Mouse (Mus musculus) frontal cortex, adult 2 months (tissue): ENCODE results near the gene Rev1. TPM values are rescaled to one million over a fixed set of nuclear protein-coding genes. Genes with fewer than 3 reads are reported as not detected.
"Not testable (repeated sequence)": the region's sequence is repeated elsewhere in the genome, so short reads cannot be mapped to it uniquely, and the experiment has no call there.

ENCODE experiments used
- DNase-seq, 2 experiments: peaks; one replicate each; pipeline ENCODE4 v3.0.0; 2022; ENCODE audit warnings: low spot score in 1 of 2; ENCODE audit errors: extremely low spot score in 1 of 2
- polyA plus RNA-seq: library from polyadenylated mRNA; depleted of rRNA; stranded (reverse); fragments of >200 nt; gene quantifications from 2 replicates; pipeline ENCODE4 v1.2.3, GENCODE M21; 2012; rRNA removed

Rev1 gene
- polyA plus RNA-seq, 1 experiment, result 36.3 TPM

DNA sequence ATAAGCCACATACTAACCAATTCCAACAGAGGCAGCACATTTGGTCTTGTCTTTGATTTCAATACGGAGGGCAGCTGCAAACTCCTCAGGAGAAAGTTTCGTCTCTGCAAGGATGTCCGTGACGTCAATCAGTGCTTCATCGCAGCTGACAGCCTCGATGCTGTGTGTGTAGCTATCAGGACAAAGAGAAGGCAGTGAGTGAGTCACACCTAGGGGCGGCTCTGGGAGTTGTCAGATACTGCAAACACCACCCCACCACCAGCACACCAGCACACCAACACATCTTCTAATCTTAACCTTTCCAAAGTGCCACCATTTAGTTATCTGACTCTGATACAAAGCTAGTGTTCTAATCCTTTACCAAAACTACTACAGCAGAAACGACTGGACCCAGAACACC lies 58.3 kb downstream of the Rev1 start:
- DNase-seq, result peak in 1 of 2 experiments; percentile 53

DNA sequence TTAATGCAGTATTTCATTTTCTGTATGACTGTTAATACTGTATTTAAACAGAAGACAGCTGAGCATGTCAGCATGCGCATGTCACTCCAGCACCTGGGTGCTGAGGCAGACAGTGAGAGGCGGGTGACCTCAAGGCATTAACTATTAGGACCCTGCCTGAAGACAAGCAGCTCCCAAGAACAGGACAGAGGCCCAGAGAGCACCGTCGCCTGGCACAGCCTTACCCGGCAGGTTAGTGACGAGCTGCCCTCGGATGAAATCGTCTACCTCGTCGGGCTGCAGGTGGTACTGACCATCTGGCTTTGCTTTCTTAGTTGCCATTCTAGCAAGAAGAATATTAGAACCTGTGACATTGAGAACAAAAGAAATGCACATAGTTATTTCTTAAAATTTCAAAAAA lies 62.3 kb downstream of the Rev1 start:
- DNase-seq, result no peak

DNA sequence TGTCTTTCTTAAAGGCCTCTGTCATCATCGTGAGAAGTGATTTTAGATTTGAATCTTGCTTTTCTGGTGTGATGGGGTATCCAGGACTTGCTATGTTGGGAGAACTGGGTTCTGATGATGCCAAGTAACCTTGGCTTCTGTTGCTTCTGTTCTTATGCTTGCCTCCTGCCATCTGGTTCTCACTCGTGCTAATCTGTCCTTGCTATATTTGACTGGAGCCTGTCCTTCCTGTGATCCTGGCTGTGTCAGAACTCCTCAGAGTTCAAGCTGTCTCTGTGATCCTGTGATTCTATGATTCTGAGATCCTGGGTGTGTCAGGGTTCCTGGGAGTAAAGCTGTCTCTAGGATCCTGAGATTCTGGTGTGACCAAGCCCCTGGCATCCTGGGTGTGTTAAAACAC lies 67.4 kb downstream of the Rev1 start:
- DNase-seq, result not testable (repeated sequence)

DNA sequence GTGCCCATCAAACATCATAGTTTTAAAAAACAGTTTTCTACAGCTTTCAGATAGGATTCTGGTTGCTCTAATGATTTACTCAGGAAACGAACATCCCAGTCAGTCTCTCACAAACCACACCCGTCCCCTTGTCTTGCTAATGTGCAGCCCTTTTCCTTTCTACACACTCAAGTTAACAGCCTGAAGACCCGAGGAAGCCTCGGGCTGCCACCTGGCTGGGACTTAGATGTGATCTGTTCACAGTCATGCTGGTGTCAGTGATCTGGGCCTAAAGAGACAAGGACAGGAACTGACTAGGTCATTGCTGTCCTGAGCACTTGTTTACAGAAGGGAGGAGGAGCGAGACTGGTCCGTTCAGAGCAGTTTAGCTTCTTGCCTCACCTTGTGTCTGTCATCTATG lies 71.2 kb downstream of the Rev1 start:
- no peak for DNase-seq

DNA sequence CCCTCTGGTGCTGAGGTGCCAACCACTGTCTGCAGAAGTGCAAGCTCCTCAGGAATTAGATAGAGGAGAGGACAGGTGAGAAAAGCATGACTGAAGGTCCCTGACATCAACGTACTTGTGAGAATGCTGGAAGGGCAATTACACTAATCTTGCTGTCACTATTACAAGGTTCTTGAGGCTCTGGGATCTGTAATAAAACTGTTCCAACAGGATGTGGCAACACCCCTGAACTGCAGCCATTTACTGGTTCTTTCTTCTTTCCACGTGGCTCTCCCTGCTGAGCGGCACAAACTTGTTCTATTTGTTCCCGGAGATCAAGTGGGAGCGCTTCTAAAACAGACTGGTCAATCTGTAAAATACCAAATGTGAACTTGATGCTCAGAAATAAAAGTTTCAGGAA lies 74.4 kb downstream of the Rev1 start:
- DNase-seq, result no peak

DNA sequence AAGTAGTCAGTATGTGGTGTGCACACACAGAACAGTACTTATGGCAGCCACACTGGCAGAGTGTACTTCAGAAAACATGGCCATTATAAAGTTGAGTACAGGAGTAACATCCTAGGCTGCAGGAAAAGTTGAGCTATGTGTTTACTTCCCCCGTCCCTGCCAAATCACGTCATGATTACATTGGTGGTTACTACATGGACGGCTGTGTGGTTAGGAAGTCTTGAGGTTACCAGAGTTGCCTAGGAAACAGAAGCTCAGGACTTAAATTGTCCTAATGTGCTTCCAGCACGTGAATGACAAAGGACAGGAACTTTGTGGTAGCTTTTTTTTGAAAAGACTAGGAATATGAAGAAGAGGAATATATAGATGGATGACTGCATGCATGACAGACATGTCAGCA lies 80.0 kb downstream of the Rev1 start:
- no peak for DNase-seq

DNA sequence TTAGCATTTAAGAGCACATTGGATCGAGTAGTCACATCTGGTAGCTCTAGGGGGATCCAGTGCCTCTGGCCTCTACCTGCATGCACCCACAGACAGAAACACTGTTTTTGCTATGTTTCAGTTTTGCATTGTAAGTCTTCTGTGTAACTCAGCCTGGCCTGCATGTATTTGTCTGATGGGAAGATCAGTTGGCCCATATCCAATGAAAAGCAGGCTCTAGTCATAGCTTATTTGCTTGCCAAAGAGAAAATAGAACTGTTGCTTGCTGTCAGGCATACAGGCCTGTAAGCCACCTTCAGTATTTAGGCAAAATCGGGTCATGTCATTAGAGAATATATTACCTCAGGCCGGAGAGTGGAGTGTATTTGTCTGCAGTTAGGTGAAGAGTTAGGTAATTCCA lies 81.5 kb downstream of the Rev1 start:
- DNase-seq, result peak in 1 of 2 experiments; percentile 34

DNA sequence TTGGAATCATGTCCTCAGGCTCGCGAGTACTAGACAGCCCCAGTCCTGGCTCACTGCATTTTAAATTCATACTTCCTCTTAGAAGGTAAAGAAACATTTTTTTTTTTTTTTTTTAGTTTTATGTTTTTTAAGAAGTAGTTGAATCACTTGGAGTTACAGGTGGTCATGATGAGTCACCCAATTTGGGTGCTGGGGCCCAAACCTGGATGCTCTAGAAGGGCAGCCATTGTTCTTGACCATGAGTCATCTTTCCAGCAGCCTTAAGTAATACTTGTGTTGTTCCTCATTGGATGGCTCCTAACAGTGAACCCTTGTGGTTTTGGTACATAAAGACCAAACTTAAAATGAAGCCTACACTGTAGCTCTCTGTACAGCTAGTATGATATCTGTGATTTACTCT lies 90.7 kb downstream of the Rev1 start:
- DNase-seq, result no peak

DNA sequence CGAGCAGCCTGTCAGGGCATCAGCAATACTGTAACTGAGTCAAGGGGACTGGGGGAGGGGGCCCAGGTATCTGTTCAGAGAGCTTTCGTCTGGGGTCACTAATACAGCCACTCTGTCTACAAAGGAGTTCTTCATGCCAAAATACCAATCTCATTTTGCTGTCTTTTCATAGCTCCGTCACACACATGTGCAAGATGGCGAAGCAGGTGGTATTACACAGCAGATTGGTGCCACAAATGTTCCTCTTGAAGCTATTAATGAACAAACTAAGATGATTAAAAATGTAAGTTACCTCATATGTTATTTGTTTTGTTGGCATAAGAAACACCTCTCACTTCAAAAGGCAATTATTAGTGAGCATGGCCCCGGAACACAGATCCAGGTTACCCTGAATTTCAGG lies 92.2 kb downstream of the Rev1 start:
- DNase-seq, result no peak

DNA sequence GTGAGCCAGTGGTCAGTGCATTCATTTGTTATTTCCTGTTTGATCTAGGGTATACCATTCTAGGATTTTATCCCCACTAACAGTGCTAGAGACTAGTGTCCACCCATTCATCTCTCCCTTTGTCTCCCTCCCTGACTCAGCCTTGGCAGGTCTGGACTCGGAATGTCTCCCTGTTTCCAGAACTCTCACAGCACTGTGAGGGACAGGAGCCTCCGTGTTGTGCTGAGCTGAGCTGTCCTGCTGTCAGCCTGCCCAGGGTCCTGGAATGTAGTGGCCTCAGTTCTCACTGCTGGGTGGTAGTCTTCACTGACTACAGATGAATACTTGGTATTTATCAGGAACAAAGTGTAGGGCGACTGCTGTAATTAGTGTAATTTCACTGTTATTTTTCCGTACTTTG lies 94.1 kb downstream of the Rev1 start:
- DNase-seq, result no peak

DNA sequence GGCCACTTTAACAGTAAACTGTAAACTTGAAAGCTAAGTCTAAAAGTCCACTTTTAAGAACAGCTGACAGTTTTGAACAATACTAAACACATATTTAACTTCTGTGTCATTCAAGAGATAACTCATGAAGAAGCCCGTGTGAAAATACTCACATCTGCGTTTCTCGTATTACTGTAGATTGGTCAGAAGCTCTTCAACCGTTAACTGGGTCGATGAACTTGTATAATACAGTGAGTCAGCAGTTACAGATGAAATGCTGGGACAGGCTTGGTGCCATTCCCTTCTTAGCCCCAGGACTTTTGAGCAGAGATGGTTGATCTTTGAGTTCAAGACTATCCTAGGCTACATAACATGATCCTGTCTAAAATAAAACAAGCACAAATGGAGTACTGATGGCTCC lies 98.2 kb downstream of the Rev1 start:
- no peak for DNase-seq

DNA sequence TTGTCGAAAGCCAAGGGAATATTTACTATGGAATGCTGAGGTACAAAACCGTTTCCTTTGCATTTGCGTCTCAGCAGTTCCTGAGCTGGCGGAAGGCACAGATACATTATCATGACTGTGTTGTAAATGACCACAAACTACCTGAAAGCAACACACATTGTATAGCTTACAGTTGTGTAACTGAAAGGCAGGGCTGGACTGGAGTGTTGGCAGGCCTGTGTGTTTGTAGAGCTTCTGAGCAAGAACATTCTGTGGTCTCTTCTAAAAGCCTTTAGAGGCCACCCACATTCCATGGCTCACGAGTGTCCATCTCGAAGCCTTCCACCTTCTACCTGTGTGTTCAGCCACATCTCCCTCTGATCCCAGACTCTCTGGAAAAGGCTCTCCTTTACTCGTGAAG lies 102.3 kb downstream of the Rev1 start:
- no peak for DNase-seq

DNA sequence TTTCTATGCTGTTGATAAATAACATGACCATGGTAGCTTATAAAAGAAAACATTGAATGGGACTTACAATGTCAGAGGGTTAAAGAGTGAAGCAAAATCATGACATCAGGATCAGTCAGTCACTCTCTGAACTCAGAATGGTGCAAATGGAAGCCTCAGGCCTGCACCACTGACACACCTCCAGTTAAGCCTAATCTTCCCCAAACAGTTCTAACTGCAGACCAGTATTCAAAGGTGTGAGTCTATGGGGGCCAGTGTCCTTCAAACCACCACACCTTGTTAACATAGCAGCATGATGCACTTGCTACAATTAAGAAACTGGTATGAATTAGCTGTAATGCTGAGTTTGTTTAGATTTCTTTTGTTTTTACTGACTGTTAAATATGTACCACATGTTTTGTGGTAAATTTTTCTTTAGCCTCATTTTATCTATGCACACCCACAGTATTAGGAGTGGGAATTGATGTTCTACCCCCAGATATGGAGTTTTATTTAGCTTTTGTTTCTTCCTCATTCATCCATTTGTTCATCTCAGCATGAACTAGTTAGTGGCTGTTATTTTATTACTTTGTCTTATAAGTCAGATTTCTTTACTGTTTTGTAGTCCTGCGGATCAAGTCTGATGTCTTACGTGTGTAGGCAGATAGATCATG lies 114.9 kb downstream of the Rev1 start:
- no peak for DNase-seq

DNA sequence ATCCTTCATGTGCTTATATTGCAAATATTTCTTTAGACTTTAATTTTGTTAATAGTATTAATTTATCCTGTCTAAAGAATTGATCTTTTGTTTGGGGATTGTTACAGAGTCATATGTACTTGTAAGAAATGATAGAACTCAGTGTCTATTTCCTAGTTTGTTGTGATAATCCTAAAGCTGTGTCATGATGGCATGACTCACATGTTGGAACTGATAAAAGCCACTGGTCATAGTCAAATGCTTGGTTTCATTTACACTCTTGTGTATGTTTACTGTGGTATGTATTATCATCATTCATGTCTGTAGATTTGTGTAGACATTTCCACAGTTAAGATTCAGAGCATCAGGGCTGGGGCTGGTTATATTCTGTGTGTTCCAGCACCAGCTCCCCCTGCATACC lies 117.1 kb downstream of the Rev1 start:
- DNase-seq, result no peak

DNA sequence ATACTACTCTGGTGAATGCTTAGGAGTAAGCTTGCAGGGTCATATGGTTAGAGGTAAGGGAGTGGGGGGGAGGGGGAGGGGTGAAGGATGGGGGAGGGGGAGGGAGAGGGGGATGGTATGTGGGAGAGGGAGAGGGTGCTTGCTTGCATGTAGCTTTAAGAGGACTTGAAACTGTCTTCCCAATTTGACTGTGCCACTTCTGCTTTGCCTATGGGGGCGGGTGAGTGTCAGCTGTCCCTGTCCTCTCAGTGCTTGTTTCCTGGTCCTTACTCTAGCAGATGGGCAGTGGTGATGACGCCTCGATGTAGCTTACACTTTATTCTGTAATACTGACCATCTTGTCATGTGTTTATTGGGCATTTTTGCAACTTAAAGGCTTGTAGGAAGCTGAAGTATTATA lies 117.5 kb downstream of the Rev1 start:
- DNase-seq, result no peak

DNA sequence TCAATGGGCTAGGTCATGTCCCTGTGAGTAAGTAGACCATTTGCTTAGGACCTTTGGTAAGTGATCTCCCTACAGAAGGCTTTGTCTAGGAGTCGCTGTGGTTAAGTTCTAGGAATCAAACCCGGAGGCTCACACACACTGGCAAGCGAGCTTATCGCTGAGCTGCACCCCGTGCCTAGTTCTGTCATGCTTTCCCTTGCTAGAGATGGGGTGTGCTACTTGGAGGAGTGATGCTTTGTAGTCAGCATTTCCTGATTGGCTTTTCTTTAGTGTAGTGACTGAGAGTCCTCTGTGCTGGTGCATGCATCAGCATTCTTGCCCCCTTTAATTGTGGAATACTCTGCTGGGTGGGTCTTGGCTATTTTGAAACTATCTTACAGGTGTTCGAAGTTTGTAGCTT lies 118.0 kb downstream of the Rev1 start:
- DNase-seq, result no peak

DNA sequence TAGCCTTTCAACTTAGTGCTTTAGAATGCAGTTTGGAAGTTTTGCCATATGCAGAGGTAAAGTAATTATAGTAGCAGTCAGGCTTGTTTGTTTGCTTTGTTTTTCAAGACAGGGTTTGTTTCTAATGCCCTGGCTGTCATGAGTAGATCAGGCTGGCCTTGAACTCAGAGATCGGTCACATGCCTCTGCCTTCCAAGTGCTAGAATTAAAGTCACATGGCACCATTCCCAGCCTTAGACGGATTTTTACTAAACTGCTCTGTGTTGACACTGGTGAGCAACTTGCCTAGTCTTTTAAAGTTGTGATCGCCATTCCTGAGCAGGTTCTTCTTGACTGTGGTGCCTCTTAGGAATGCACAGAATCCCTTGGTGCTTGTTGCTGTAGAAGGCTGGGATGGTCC lies 122.9 kb downstream of the Rev1 start:
- DNase-seq, result no peak

DNA sequence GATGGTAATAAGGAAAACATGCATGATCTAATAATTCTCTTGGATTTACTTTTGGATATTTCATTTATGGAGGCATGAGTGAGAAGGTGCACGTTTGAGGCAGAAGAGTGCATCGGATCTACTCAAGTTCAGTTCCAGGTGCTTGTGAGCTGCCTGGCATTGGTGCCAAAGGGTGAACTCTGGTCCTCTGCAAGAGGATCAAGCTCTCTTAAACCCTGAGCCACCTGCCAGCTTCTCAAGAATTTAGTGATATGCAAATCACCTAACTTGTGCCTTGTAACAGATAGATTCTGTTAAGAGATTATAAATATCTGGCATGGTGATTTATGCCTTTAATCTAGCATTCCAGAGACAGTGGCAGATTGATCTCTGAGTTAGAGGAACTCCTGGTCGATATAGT lies 126.6 kb downstream of the Rev1 start:
- no peak for DNase-seq

Other genes starting within 250 kb of the Rev1 start
- 17.1 and 17.9 TPM in 2 replicates for gene Mitd1, start 239.4 kb downstream of the Rev1 start, polyA plus RNA-seq
- 127 and 138 TPM in 2 replicates for gene Mrpl30, start 239.3 kb downstream of the Rev1 start, polyA plus RNA-seq
- gene Lyg2, start 213.3 kb downstream of the Rev1 start, polyA plus RNA-seq, result not detected in 2 replicates
- gene Lyg1, start 172.0 kb downstream of the Rev1 start, polyA plus RNA-seq, result not detected in 2 replicates
- gene Txndc9, start 131.9 kb downstream of the Rev1 start, polyA plus RNA-seq, result 44.6 and 48.4 TPM in 2 replicates
- 17.5 and 21.6 TPM in 2 replicates for gene Eif5b, start 131.8 kb downstream of the Rev1 start, polyA plus RNA-seq